Mouse (Mus musculus) liver, adult 2 months (tissue): ENCODE measurements at regions not wholly inside any gene's neighbourhood (a gene's known extent, or its start where the extent isn't known, plus 50 kb on each side); places are given as distances from the start of the nearest gene placed in this dataset.
A peak's percentile ranks its signal among the peaks of the same experiment; 100 is the strongest.

Experiments
- DNase-seq: peaks from one replicate; pipeline ENCODE4 v3.0.0-alpha.2; 2011; ENCODE audit warnings: low read depth, low spot score; ENCODE audit errors: extremely low read depth
- H3K27ac ChIP-seq: fragments of 200-500 bp; replicated peaks from 2 replicates; pipeline ENCODE4 v1.5.1; 2012; ENCODE audit warnings: low read depth, mild to moderate bottlenecking, control low read depth, inconsistent platforms, low read length; ENCODE audit not compliant: insufficient read depth
- H3K27me3 ChIP-seq: fragments of 200-500 bp; 2 replicates; pipeline ENCODE4 v1.6.1; 2012; ENCODE audit warnings: mild to moderate bottlenecking, moderate library complexity, low read length, inconsistent platforms; ENCODE audit not compliant: control insufficient read depth, insufficient read depth
- H3K36me3 ChIP-seq: fragments of 200-500 bp; 2 replicates; pipeline ENCODE4 v1.6.1; 2012; ENCODE audit warnings: low read length, inconsistent platforms; ENCODE audit not compliant: control insufficient read depth, insufficient read depth
- H3K4me1 ChIP-seq: fragments of 200-500 bp; 2 replicates; pipeline ENCODE4 v1.6.1; 2011; ENCODE audit warnings: low read length; ENCODE audit not compliant: control insufficient read depth, insufficient read depth
- H3K4me3 ChIP-seq: fragments of 200-500 bp; 2 replicates; pipeline ENCODE4 v1.5.1; 2011; ENCODE audit warnings: low read depth, mild to moderate bottlenecking, control low read depth, low read length, moderate library complexity; ENCODE audit not compliant: insufficient read depth
- H3K79me2 ChIP-seq: fragments of 200-500 bp; 2 replicates; pipeline ENCODE4 v1.6.1; 2012; ENCODE audit warnings: inconsistent platforms, mild to moderate bottlenecking, low read length, moderate library complexity; ENCODE audit not compliant: control insufficient read depth, insufficient read depth
- H3K9ac ChIP-seq: fragments of 200-500 bp; 2 replicates; pipeline ENCODE4 v1.6.1; 2012; ENCODE audit warnings: low read depth, mild to moderate bottlenecking, control low read depth, inconsistent platforms, low read length
- CTCF ChIP-seq: fragments of 200-500 bp; IDR thresholded peaks from 2 replicates; pipeline ENCODE4 v1.5.1; 2011; ENCODE audit warnings: low read depth, low read length, control low read depth
- POLR2A ChIP-seq: fragments of 200-500 bp; IDR thresholded peaks from 2 replicates; pipeline ENCODE4 v1.6.1; 2011; ENCODE audit warnings: low read length, control low read depth; ENCODE audit not compliant: insufficient read depth; ENCODE audit errors: extremely low read depth
- WGBS: fragments of 180-500 bp; shearing (Covaris S2); methylation state at CpG from one replicate; pipeline ENCODE4 v1.1.7; 2018; 5-methylcytosine and 5-hydroxymethylcytosine counted together

- Histone ChIP-seq H3K27me3 (no peaks in the 10 kb centered on the region), H3K4me3 (no peak overlapping the region)
- WGBS: 80% methylated on average over 4 of the region's 4 CpGs
Measured at GRCm38 (mm10) chr1:184612880-184613279, 119.5 kb downstream of the Hlx start.

GRCm38 (mm10) chr1:184608938-184609337, 123.5 kb downstream of the Hlx start:
- Histone ChIP-seq H3K36me3 (no peaks in the 10 kb centered on the region), H3K9ac (no peak overlapping the region), H3K27ac (no peak overlapping the region), H3K4me1 (peaks cover 18% of the 10 kb centered on the region), H3K27me3 (no peaks in the 10 kb centered on the region), H3K4me3 (no peak overlapping the region), H3K79me2 (no peaks in the 10 kb centered on the region)
- TF ChIP-seq POLR2A (no peak), CTCF (no peak)
- no peak for DNase-seq
- 85% methylated on average over 5 of the region's 5 CpGs for WGBS

More at GRCm38 (mm10) chr1:184612880-184613279, 119.5 kb downstream of the Hlx start:
- Histone ChIP-seq H3K27ac (no peak overlapping the region), H3K79me2 (no peaks in the 10 kb centered on the region), H3K4me1 (peaks cover 5% of the 10 kb centered on the region), H3K36me3 (no peaks in the 10 kb centered on the region), H3K9ac (no peak overlapping the region)
- TF ChIP-seq POLR2A: no peak
- no peak for TF ChIP-seq CTCF
- DNase-seq: no peak

GRCm38 (mm10) chr1:184608338-184608737, 124.1 kb downstream of the Hlx start:
- H3K4me3 ChIP-seq: no peak overlapping the region
- TF ChIP-seq POLR2A: no peak
- no peak for TF ChIP-seq CTCF
- H3K9ac ChIP-seq: no peak overlapping the region
- peaks cover 18% of the 10 kb centered on the region for H3K4me1 ChIP-seq
- H3K36me3 ChIP-seq: no peaks in the 10 kb centered on the region
- DNase-seq: peak; percentile 73
- H3K27ac ChIP-seq: peak overlapping the region; percentile 3; the same call in 1 of the 2 replicates
- 49% methylated on average over 2 of the region's 2 CpGs for WGBS
- H3K79me2 ChIP-seq: no peaks in the 10 kb centered on the region
- H3K27me3 ChIP-seq: no peaks in the 10 kb centered on the region

GRCm38 (mm10) chr1:184606541-184606940, 125.9 kb downstream of the Hlx start:
- DNase-seq: peak; percentile 83
- H3K4me1 ChIP-seq: peaks cover 18% of the 10 kb centered on the region
- H3K79me2 ChIP-seq: no peaks in the 10 kb centered on the region
- no peaks in the 10 kb centered on the region for H3K27me3 ChIP-seq
- no peak overlapping the region for H3K27ac ChIP-seq
- no peaks in the 10 kb centered on the region for H3K36me3 ChIP-seq
- no peak overlapping the region for H3K9ac ChIP-seq
- H3K4me3 ChIP-seq: no peak overlapping the region
- TF ChIP-seq CTCF (no peak), POLR2A (no peak)
- WGBS: 63% methylated on average over 8 of the region's 8 CpGs

- Histone ChIP-seq H3K4me1 (peaks cover 18% of the 10 kb centered on the region), H3K79me2 (no peaks in the 10 kb centered on the region), H3K27me3 (no peaks in the 10 kb centered on the region), H3K27ac (no peak overlapping the region), H3K36me3 (no peaks in the 10 kb centered on the region), H3K9ac (no peak overlapping the region), H3K4me3 (no peak overlapping the region)
- WGBS: 17% methylated on average over 7 of the region's 7 CpGs
- peak; percentile 99 for DNase-seq
- TF ChIP-seq POLR2A (no peak), CTCF (no peak)
Measured at GRCm38 (mm10) chr1:184605666-184606065, 126.8 kb downstream of the Hlx start.

GRCm38 (mm10) chr1:184603136-184603535, 129.3 kb downstream of the Hlx start:
- WGBS: 62% methylated on average over 6 of the region's 6 CpGs

More at GRCm38 (mm10) chr1:184603136-184603535, 129.3 kb downstream of the Hlx start:
- Histone ChIP-seq H3K27ac (no peak overlapping the region), H3K27me3 (no peaks in the 10 kb centered on the region), H3K9ac (no peak overlapping the region), H3K4me3 (no peak overlapping the region), H3K36me3 (no peaks in the 10 kb centered on the region), H3K4me1 (peaks cover 16% of the 10 kb centered on the region), H3K79me2 (no peaks in the 10 kb centered on the region)
- peak; percentile 59 for DNase-seq
- TF ChIP-seq POLR2A: no peak
- TF ChIP-seq CTCF: no peak
